Mouse (Mus musculus): ENCODE measurements around the gene Hdgf. TPM values are rescaled to one million over a fixed set of nuclear protein-coding genes. Genes with fewer than 3 reads are reported as not detected.
"Not testable (repeated sequence)": the region's sequence is repeated elsewhere in the genome, so short reads cannot be mapped to it uniquely, and the experiment has no call there.

Gene Hdgf
- polyA plus RNA-seq, 1 experiment from 2014 or later, result 116 TPM

- H3K9me3 ChIP-seq (ENCODE audit: low read length), result no peaks in the 10 kb centered on the region; the same call in 1 of the 2 replicates
- H3K4me1 ChIP-seq (ENCODE audit: insufficient read depth), result 0 out of 2 replicates have a peak, but pooled peaks cover 3% of the 10 kb centered on the region
- TF ChIP-seq EP300 (IDR thresholded peaks at IDR 0.05; ENCODE audit: low read depth) (no peak), CTCF (IDR thresholded peaks at IDR 0.05; ENCODE audit: low read depth) (no peak)
- H3K27me3 ChIP-seq (ENCODE audit: insufficient read depth, low read length), result no peaks in the 10 kb centered on the region
- no peak overlapping the region for H3K27ac ChIP-seq (ENCODE audit: low read depth)
- ATAC-seq (no peak), DNase-seq (no peak)
- no peaks in the 10 kb centered on the region for H3K36me3 ChIP-seq (replicated peaks; ENCODE audit: insufficient read depth, low read length)
- no peak overlapping the region for H3K4me3 ChIP-seq (ENCODE audit: low read depth, low read length)
- WGBS (ENCODE audit: insufficient replicate concordance), result 70% methylated on average over 3 of the region's 3 CpGs
- no peak overlapping the region for H3K4me2 ChIP-seq (ENCODE audit: low read depth, low read length)
- no peak overlapping the region for H3K9ac ChIP-seq (replicated peaks)
Observed at GRCm38 (mm10) chr3:87893367-87893905, 12.7 kb upstream of the Hdgf start.

GRCm38 (mm10) chr3:87899266-87899665 is 6.9 kb upstream of the Hdgf start:
- H3K4me3 ChIP-seq (ENCODE audit: low read depth, low read length), result no peak overlapping the region
- TF ChIP-seq EP300 (IDR thresholded peaks at IDR 0.05; ENCODE audit: low read depth) (no peak), CTCF (IDR thresholded peaks at IDR 0.05; ENCODE audit: low read depth) (no peak)
- 76% methylated on average over 3 of the region's 3 CpGs for WGBS (ENCODE audit: insufficient replicate concordance)
- no peak overlapping the region for H3K4me2 ChIP-seq (ENCODE audit: low read depth, low read length)
- H3K9me3 ChIP-seq (ENCODE audit: low read length), result no peaks in the 10 kb centered on the region
- no peak overlapping the region for H3K9ac ChIP-seq (replicated peaks)
- H3K36me3 ChIP-seq (replicated peaks; ENCODE audit: insufficient read depth, low read length), result no peaks in the 10 kb centered on the region
- DNase-seq (peak; percentile 45), ATAC-seq (no peak)
- peaks cover 16% of the 10 kb centered on the region for H3K4me1 ChIP-seq (ENCODE audit: insufficient read depth)
- H3K27ac ChIP-seq (ENCODE audit: low read depth), result no peak overlapping the region
- no peaks in the 10 kb centered on the region for H3K27me3 ChIP-seq (ENCODE audit: insufficient read depth, low read length)

GRCm38 (mm10) chr3:87899776-87900175 is 6.3 kb upstream of the Hdgf start:
- ATAC-seq (no peak), DNase-seq (no peak)
- Histone ChIP-seq H3K4me1 (ENCODE audit: insufficient read depth) (peaks cover 16% of the 10 kb centered on the region), H3K27ac (ENCODE audit: low read depth) (no peak overlapping the region), H3K9me3 (ENCODE audit: low read length) (no peaks in the 10 kb centered on the region), H3K27me3 (ENCODE audit: insufficient read depth, low read length) (no peaks in the 10 kb centered on the region), H3K4me3 (ENCODE audit: low read depth, low read length) (no peak overlapping the region), H3K9ac (replicated peaks) (no peak overlapping the region), H3K36me3 (replicated peaks; ENCODE audit: insufficient read depth, low read length) (no peaks in the 10 kb centered on the region), H3K4me2 (ENCODE audit: low read depth, low read length) (no peak overlapping the region)
- TF ChIP-seq EP300 (IDR thresholded peaks at IDR 0.05; ENCODE audit: low read depth), result no peak
- TF ChIP-seq CTCF (IDR thresholded peaks at IDR 0.05; ENCODE audit: low read depth), result no peak
- WGBS (ENCODE audit: insufficient replicate concordance), result 83% methylated on average over 3 of the region's 3 CpGs

GRCm38 (mm10) chr3:87901036-87901624 is 5.0 kb upstream of the Hdgf start:
- WGBS (ENCODE audit: insufficient replicate concordance), result 17% methylated on average over 1 of the region's 1 CpGs
- H3K4me2 ChIP-seq (ENCODE audit: low read depth, low read length), result peak overlapping the region; percentile 63
- no peaks in the 10 kb centered on the region for H3K27me3 ChIP-seq (ENCODE audit: insufficient read depth, low read length)
- peak overlapping the region; percentile 50 for H3K9ac ChIP-seq (replicated peaks)
- H3K9me3 ChIP-seq (ENCODE audit: low read length), result no peaks in the 10 kb centered on the region
- ATAC-seq (peak; percentile 59), DNase-seq (peak; percentile 63)
- H3K4me1 ChIP-seq (ENCODE audit: insufficient read depth), result peaks cover 16% of the 10 kb centered on the region
- H3K4me3 ChIP-seq (ENCODE audit: low read depth, low read length), result peak overlapping the region; percentile 7; the same call in 1 of the 2 replicates
- peak; percentile 99 for TF ChIP-seq EP300 (IDR thresholded peaks at IDR 0.05; ENCODE audit: low read depth)
- TF ChIP-seq CTCF (IDR thresholded peaks at IDR 0.05; ENCODE audit: low read depth), result no peak
- H3K27ac ChIP-seq (ENCODE audit: low read depth), result peak overlapping the region; percentile 93
- no peaks in the 10 kb centered on the region for H3K36me3 ChIP-seq (replicated peaks; ENCODE audit: insufficient read depth, low read length)

GRCm38 (mm10) chr3:87901959-87902358 is 4.2 kb upstream of the Hdgf start:
- WGBS (ENCODE audit: insufficient replicate concordance), result 57% methylated on average over 5 of the region's 6 CpGs
- peak overlapping the region; percentile 93 for H3K27ac ChIP-seq (ENCODE audit: low read depth)
- not testable (repeated sequence) for DNase-seq; ATAC-seq; H3K9me3 ChIP-seq (ENCODE audit: low read length); H3K27me3 ChIP-seq (ENCODE audit: insufficient read depth, low read length); H3K4me3 ChIP-seq (ENCODE audit: low read depth, low read length); H3K36me3 ChIP-seq (replicated peaks; ENCODE audit: insufficient read depth, low read length)
- H3K9ac ChIP-seq (replicated peaks), result 0 out of 2 replicates have a peak overlapping the region, but pooled peaks have one; percentile 50
- H3K4me1 ChIP-seq (ENCODE audit: insufficient read depth), result peaks cover 16% of the 10 kb centered on the region
- H3K4me2 ChIP-seq (ENCODE audit: low read depth, low read length), result peak overlapping the region; percentile 63

- Histone ChIP-seq H3K4me1 (ENCODE audit: insufficient read depth) (peaks cover 27% of the 10 kb centered on the region), H3K9ac (replicated peaks) (no peak overlapping the region), H3K4me3 (ENCODE audit: low read depth, low read length) (no peak overlapping the region), H3K36me3 (replicated peaks; ENCODE audit: insufficient read depth, low read length) (no peaks in the 10 kb centered on the region), H3K27ac (ENCODE audit: low read depth) (peak overlapping the region; percentile 57; the same call in 1 of the 2 replicates), H3K9me3 (ENCODE audit: low read length) (no peaks in the 10 kb centered on the region), H3K4me2 (ENCODE audit: low read depth, low read length) (no peak overlapping the region), H3K27me3 (ENCODE audit: insufficient read depth, low read length) (no peaks in the 10 kb centered on the region)
- no peak for TF ChIP-seq CTCF (IDR thresholded peaks at IDR 0.05; ENCODE audit: low read depth)
- no peak for TF ChIP-seq EP300 (IDR thresholded peaks at IDR 0.05; ENCODE audit: low read depth)
- ATAC-seq, result no peak
- 70% methylated on average over 5 of the region's 5 CpGs for WGBS (ENCODE audit: insufficient replicate concordance)
- no peak for DNase-seq
Observed at GRCm38 (mm10) chr3:87903821-87904220, 2.3 kb upstream of the Hdgf start.

All from liver, postnatal 0 days (tissue).